Mouse (Mus musculus) adrenal gland, adult 2 months (tissue): Measurements from ENCODE around the gene Dlst. TPM values are rescaled to one million over a fixed set of nuclear protein-coding genes. Genes with fewer than 3 reads are reported as not detected.

Experiments used
- DNase-seq: peaks from one replicate; pipeline ENCODE4 v3.0.0; 2021
- polyA plus RNA-seq: library from polyadenylated mRNA; depleted of rRNA; stranded (reverse); fragments of >200 nt; gene quantifications from 2 replicates; pipeline ENCODE4 v1.2.3, GENCODE M21; 2012; rRNA removed
- total RNA-seq, 2 experiments: library from RNA; stranded (reverse); gene quantifications; 2 replicates each; pipeline ENCODE4 v1.2.3; 2021

Dlst gene
- total and polyA plus RNA-seq, 3 experiments: 107 to 398 (median 347) TPM

GRCm38 (mm10) chr12:85181475-85182344, 71.1 kb downstream of the Dlst start:
- DNase-seq: no peak

- no peak for DNase-seq
Observed at GRCm38 (mm10) chr12:85182345-85182643, 71.7 kb downstream of the Dlst start.

GRCm38 (mm10) chr12:85182898-85183297, 72.3 kb downstream of the Dlst start:
- DNase-seq: no peak

- no peak for DNase-seq
Observed at GRCm38 (mm10) chr12:85184118-85184517, 73.5 kb downstream of the Dlst start.

Other genes with a start within 250 kb of the Dlst start
- gene Ltbp2, start 234.3 kb upstream of the Dlst start, total RNA-seq: 10 to 100 TPM in 1 of 2 experiments, 1 to 10 TPM in 1; 6.6 to 11.9 TPM
- gene Ltbp2, start 234.3 kb upstream of the Dlst start, polyA plus RNA-seq: 11.8 and 16.1 TPM in 2 replicates
- 100 to 1,000 TPM in 1 of 2 experiments, 10 to 100 TPM in 1; 89.4 to 117 TPM for gene Fcf1, start 139.9 kb upstream of the Dlst start, total RNA-seq
- 10.6 and 10.9 TPM in 2 replicates for gene Fcf1, start 139.9 kb upstream of the Dlst start, polyA plus RNA-seq
- 10 to 100 TPM; 29.6 to 33.5 TPM for gene Arel1, start 139.9 kb upstream of the Dlst start, total RNA-seq
- gene Arel1, start 139.9 kb upstream of the Dlst start, polyA plus RNA-seq: 19.1 and 20.2 TPM in 2 replicates
- gene Ylpm1, start 114.5 kb upstream of the Dlst start, total RNA-seq: 10 to 100 TPM; 37.6 to 49.2 TPM
- gene Ylpm1, start 114.5 kb upstream of the Dlst start, polyA plus RNA-seq: 12.7 and 23.7 TPM in 2 replicates
- gene Prox2, start 74 bp upstream of the Dlst start, total RNA-seq: 1 to 10 TPM; 3.2 to 5.3 TPM
- 2.6 and 2.8 TPM in 2 replicates for gene Prox2, start 74 bp upstream of the Dlst start, polyA plus RNA-seq
- 1 to 10 TPM in 1 of 2 experiments, under 1 TPM in 1; 0.37 to 1.5 TPM for gene Rps6kl1, start 40.4 kb downstream of the Dlst start, total RNA-seq
- gene Rps6kl1, start 40.4 kb downstream of the Dlst start, polyA plus RNA-seq: 1.5 and 1.8 TPM in 2 replicates
- 1 to 10 TPM in 1 of 2 experiments, under 1 TPM in 1; 0.37 to 2.8 TPM for gene Pgf, start 67.0 kb downstream of the Dlst start, total RNA-seq
- gene Pgf, start 67.0 kb downstream of the Dlst start, polyA plus RNA-seq: 0.63 and 1.6 TPM in 2 replicates
- gene Eif2b2, start 108.6 kb downstream of the Dlst start, total RNA-seq: 10 to 100 TPM; 64.2 to 95.9 TPM
- gene Eif2b2, start 108.6 kb downstream of the Dlst start, polyA plus RNA-seq: 94.8 and 100.0 TPM in 2 replicates
- gene Mlh3, start 159.8 kb downstream of the Dlst start, total RNA-seq: 10 to 100 TPM in 1 of 2 experiments, 1 to 10 TPM in 1; 7.8 to 15.9 TPM
- gene Mlh3, start 159.8 kb downstream of the Dlst start, polyA plus RNA-seq: 2.0 and 2.2 TPM in 2 replicates
- gene Acyp1, start 177.6 kb downstream of the Dlst start, total RNA-seq: 10 to 100 TPM; 32.2 to 33.3 TPM
- gene Acyp1, start 177.6 kb downstream of the Dlst start, polyA plus RNA-seq: 3.9 and 6.0 TPM in 2 replicates
- 1 to 10 TPM; 1.2 to 2.5 TPM for gene Zc2hc1c, start 177.8 kb downstream of the Dlst start, total RNA-seq
- gene Zc2hc1c, start 177.8 kb downstream of the Dlst start, polyA plus RNA-seq: 0.29 and 0.57 TPM in 2 replicates
- gene Nek9, start 228.5 kb downstream of the Dlst start, total RNA-seq: 10 to 100 TPM; 71.0 to 95.8 TPM
- 25.3 and 26.6 TPM in 2 replicates for gene Nek9, start 228.5 kb downstream of the Dlst start, polyA plus RNA-seq